Mouse (Mus musculus): ENCODE measurements around the gene Rpl12.
A peak's percentile ranks its signal among the peaks of the same experiment; 100 is the strongest.

Rpl12 gene

DNA sequence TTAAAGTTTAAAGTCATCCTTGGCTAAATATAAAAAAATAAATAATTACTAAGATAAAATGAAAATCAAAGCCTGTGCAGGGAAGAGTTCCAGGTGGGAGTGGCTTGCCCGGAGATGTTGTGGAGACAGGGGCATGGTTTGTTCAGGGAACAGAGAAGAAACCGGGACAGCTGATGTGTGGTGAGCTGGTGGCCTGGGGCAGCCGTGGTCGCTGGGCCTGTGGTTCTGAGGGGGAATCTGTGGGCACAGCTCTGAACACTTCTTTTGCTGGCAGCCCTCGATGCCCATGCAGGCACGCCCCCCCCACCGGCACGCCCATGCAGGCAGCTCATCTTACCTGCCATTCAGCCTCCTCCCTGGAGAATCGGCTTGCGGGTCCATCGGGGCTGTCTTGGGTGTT is 13.9 kb upstream of the Rpl12 start:
- DNase-seq, result no peak

DNA sequence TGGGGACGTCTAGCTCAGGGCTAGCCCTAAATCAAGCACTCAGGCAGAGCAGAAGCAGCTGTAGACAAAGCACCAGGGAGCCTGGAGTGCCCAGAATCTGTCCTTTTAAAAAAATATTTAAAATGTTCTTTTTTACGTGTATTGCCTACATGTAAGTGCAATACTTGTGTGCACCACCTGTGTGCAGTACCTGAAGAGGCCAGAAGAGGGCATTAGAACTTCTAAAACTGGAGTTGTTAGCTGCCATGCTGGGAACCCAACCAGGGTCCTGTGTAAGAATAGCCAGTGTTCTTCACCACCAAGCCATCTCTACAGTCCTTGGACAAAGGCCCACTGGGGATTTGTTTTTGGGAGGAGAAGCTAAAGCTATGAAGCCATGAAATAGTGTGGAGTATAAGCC is 6.8 kb upstream of the Rpl12 start:
- DNase-seq, result no peak

DNA sequence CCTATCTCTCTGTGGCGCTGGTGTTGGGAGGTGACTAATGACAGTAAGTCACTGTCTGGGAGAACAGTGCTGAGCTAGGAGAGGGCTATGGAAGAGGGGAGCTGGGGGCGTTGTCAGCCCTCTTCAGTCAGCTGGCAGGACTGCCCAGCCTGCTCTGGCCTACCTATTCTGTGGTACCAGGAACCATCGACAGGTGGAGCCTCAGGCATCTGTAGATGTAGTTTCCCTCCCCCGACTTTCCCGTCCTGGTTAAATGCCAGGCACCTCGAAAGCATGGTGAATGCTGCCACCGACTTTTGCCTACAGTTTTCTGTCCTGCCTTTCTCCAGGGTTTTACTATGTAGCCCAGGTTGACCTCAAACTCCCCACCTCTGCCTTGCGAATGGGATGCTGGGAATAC is 4.0 kb upstream of the Rpl12 start:
- no peak for DNase-seq

DNA sequence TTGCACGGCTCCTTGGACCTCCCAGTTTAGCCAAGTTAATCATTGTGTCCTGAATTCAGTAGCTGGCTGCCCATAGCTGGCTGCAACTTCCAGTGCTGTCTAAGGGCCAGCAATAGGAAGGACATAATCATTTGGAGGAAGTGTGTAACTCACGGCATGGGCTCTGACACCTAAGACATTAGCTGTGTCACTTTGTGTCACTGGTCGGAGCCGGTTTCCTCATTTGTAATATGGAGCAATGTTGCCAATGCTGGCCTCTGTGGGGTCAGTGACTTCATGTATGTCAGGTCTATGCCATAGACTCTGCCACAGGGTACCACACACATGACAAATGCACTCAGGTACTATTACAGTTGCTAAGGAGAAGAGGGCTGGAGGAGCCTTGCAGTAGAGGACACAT is 1.1 kb upstream of the Rpl12 start:
- DNase-seq, result no peak

DNA sequence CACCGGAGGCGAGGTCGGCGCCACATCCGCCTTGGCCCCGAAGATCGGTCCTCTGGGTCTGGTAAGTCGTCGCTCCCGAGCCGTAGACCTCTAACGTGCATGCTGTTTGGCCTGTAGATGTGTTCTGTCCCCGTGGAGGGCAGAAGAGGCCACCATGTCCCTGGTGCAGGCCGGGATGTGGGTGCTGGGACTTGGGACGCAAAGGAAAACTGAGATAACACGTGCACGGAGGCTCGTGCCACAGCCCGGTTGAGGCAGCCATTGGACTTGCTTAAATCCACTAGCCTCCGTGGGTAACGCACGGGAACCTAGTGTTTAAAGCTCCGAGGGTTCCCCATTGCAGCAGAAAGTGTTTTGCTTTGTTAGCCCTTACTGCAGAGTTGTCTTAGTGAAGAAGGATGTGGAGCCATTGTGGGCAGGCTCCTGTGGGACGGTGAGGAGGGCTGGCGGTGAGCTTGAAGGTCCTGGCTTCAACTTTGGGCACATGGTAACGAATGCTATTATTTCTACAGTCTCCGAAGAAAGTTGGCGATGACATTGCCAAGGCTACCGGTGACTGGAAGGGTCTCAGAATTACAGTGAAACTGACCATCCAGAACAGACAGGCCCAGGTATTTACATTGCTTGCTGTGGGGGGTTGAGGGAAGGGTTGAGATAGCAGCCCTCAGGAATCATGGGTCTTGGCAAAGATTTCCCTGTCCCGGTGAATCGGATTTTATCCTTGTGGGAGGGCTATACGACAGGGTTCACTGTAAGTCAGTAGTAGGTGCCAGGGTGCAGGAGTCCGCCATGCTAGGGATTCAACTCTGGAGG is 909 bp downstream of the Rpl12 start:
- no peak for DNase-seq

DNA sequence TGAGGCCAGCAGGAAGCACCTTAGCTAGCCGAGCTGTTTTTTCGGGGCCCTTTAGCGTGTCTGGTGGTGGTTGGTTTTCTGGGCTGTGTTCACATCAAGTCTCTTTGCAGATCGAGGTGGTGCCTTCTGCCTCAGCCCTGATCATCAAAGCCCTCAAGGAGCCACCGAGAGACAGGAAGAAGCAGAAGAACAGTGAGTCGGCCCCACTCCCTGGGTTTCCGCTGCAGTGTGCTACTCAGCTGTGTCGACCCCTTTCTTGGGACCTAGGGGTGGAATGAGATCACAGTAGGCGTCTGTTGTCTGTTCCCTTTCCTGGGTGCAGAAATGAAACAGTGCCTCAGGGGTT is 1.5 kb downstream of the Rpl12 start:
- no peak for DNase-seq

DNA sequence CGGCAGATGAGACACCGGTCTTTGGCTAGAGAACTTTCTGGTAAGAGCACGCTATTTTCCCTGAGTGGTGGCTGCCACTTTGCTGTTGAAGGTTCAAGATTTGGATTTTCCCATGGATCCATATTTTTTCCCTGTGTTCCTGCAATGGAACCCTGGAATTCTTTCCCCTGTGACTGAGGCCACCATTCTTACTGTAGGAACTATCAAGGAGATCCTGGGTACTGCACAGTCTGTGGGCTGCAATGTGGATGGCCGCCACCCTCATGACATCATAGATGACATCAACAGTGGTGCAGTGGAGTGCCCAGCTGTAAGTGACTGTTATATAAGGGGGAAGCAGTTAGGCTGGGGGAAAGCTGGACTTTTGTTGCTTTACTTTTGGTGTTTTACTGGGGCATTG is 2.2 kb downstream of the Rpl12 start:
- DNase-seq, result no peak

DNA sequence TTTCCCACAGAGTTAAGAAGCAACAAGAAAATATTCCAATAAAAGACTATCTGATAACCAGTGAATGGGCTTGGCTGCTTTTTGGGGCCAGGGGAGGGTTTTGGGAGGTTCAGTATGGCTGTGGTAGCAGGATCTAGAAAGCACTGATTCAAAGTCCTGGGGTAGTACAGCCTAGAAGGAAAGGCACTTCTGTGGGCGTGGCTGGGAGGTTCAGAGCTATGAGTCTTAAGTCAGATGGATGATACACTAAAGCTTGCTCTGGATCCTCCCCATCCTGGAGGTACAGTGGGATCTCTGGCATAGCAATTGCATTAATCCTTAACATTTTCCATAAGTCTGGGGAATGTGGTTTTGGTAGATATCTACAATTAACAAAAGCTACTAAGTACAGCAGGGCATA is 2.6 kb downstream of the Rpl12 start:
- no peak for DNase-seq

DNA sequence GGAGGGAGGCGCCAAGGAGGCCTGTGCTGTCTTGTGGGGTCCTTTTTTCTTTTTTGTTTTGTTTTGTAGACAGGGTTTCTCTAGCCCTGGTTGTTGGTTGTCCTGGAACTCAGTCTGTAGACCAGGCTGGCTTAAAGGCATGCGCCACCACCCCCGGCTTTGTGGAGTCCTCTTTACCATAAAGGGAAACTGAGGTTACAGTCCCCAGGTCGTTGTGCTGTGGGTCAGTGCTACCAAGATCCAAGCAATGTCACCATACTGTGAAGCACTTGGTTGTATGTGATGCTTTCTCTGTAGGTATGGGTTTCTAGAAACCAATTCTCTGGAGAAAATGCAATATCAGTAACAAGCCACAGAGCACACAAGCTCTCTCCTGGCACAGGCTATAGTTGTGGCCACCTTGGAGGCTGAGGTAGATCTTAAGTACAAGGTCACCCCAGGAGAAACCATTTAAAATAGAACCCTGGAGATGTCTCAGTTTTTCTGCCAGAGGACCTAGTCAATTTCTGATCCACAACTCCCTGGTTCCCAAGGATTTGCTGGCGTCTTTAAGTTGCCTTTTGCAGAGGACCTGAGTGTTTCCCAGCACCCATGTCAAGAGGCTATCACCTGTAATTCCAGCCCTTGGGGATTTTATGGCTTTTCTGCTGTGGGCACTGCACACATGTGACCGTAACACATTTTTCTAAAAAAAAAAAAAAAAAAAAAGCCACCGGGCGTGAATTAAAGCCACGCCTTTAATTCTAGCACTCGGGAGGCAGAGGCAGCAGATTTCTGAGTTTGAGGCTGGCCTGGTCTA is 3.5 kb downstream of the Rpl12 start:
- DNase-seq, result no peak

DNA sequence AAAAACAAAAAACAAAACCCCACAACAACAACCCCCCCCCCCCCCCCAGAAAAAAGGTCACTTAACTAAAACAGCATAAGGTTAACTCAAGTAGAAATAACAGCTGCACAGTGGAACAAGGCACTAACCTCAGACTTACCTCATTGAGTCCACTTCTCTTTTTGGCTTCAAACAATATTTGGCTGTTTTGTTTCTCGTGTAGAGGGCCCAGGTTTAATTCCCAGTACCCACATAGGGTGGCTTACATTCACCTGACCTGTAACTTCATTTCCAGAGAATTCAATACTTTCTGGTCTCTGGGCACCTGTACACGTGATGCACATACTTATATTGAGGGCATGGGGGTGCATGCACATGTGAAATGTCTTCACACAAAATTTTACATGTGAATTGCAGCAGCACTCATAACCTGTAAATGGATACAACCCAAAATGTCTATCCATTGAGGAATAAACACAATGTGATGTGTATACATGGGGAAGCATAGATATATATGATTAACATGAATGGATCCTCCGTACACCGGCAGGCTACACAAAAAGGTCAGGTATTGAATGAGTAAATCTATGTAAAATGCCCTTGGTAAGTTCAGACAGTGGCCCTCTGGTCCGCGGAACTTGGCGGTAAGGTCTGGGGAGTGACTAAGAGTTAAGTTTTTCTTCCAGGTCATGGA is 4.3 kb downstream of the Rpl12 start:
- no peak for DNase-seq

DNA sequence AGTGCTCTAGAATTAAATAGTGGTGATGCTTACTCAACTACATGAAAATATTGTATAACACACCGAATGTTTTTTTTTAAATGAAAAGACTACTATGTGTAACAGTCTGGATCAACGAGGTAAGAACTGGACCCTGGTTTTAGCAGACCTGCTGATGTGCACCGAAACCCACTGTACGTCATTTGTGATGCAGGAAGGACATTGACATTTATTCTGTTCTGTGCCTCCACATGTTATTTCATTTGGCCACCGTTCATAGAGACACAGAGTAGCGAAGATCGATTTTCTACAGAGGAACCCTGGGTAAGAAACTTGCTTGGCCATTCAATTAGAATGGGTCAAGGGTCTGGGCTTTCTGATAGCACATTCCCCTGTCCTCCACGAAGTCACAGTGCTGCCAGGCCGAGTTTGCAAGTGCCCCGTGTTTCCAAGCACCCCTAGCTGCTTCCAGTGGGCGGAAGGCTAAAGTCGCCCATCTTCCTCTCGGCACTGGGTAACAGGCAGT is 4.9 kb downstream of the Rpl12 start:
- no peak for DNase-seq

DNA sequence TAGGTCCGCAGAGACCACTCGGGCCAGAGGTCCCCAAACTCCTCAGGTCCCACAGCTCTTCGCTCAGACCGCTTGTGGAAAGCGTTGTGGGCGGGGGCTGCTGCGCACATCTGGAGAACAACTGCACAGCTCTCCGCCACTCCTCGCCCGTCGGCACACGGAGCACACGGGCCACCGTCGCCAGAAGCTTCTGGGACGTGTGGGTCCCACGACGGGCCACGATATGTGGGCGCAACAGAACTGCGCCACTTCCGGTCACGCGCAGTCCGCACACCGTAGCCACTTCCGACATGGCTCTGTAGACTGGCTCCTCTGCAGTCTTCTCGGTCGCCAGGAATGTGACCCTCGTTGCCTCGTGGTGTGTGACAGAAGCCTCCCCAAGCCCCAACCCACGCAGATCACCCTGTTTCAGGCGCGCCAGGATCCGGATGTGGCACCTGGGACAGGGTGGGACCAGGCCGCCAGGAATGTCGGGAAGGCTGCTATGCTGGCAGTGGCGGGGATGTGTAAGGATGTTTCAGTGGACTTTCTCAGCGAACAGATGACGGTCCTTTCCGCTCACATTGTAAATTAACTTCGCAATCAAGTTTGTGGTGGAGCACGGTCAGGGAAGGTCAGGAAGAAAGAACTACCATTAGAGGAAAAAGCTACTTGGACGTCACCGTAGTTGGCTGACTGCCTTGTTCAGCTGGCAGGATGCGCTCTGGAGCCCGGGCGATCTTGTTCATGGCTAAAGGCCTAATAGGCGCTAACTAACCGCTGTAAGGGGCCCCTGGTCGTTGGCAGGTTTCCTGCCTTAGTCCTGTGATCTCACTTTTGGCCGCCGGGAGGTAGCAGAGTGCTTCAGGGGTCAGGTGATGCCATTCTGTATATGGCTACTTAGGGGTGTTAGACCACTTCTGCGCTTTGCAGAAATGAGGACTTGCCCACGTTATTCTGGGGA is 5.6 kb downstream of the Rpl12 start:
- peak; percentile 84 for DNase-seq

DNA sequence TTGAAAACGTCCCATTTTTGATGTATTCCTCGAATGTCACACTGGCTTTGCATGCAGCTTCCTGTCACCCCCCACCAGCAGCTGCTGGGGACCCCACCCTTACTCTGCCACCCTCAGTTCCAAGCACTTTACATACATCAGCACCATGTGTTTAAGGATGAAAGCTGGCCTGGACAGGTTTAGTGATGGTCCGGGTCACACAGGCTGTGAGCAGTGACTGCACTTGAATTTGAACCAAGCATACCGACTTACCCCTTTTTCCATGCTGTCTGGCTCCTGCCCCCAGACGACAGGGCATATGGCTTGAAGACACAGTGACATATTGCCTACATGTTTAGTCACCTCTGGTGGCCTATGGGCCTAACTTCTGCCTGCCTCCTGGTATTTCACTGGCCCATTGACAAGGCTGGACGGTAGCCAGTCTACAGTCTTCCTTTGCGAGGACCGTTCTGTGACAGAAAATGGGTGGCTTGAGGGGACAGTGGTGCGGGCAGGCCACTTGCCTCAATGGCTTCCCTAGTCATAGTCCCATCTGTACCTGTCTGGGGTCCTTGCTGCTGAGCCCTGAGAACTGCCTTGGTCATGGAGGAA is 6.8 kb downstream of the Rpl12 start:
- DNase-seq, result no peak

DNA sequence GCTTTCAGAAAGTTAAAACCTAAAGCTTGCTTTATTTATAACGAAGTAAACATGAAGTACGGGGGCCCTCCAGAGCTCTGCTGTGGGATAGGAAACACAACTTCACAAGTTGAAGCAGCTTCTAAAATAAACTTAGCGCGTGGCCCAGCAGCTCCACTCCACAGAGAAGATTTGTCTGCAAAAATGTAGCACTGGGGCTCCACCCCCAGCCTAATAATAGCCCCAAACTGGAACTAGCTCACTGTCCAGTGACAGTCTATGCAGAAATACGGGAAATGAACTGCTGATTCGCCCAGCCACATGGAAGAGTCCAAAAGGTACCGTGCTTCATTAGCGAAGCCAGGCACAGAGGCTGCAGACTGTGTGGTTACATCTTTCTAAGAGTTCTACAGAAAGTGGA is 8.0 kb downstream of the Rpl12 start:
- DNase-seq, result no peak

DNA sequence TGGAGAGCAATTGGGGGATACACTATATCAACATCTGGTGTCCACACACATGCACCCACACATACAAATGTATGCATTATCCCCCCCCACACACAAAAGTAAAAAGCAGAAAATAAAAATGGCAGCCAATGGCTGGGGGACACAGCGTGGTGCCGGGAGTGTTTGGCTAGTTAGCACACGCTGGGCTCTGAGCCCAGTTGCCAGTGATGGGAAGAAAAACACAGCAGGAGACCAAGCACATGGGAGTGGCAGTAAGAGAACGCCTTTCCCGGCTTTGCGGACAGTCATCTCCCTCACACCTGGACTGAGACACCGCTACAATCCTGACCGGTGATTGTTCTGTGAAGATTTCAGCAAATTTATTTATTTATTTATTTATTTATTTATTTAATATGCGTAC is 9.9 kb downstream of the Rpl12 start:
- no peak for DNase-seq

DNA sequence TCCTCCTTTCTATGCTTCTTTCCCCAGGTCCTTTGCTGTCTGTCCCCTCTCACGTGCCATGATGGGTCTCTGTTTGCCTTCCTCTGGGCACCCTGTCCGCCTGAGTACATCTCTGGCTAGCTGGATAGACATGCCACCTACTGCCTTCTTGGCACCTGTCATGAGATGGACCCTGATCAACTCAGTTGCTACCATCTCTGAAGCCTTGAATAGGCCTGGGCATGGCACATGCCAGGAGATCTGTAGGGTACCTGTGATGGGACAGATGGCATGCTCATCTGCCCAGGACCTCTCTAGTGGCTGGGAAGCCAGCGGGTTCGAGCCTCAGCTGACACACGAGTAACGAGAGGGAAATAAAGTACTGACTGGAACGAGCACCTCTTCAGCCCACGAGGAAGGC is 12.9 kb downstream of the Rpl12 start:
- no peak for DNase-seq

DNA sequence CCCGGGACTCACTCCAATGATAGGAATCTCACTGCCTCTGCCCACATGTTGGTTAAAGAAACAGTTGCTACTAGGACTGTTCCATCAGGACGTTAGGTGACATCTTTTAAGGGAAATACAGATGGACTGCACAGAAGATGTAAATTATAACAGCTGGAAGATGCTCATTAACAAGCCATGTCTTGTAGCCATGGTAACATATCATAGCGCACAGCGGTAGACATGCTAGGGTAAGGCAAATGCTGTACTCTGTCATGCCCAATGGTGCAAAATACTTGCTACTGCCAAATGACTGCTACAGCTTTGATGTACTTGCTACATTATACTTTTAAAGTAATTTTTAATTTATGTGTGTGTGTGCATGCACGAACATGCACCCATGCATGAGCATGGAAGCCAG is 15.8 kb downstream of the Rpl12 start:
- no peak for DNase-seq

DNA sequence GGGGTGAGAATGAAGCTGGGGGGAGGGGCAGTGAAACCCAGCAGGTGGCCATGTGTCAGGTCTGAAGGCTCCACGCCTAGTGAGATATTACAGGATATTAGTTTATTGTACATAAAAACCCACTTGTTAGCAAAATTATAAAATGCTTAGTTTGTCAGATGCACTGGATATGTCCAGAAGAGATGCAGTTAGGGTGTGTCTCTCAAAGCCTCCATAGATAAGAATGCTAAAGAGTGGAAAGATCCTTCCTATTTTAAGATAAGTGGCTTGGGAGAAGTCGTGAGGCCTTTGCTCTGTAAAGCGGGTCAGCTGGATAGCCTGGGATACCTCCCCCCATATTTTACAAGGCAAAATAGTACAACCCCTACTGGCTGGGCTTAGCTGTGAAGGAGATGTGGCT is 17.3 kb downstream of the Rpl12 start:
- no peak for DNase-seq

DNA sequence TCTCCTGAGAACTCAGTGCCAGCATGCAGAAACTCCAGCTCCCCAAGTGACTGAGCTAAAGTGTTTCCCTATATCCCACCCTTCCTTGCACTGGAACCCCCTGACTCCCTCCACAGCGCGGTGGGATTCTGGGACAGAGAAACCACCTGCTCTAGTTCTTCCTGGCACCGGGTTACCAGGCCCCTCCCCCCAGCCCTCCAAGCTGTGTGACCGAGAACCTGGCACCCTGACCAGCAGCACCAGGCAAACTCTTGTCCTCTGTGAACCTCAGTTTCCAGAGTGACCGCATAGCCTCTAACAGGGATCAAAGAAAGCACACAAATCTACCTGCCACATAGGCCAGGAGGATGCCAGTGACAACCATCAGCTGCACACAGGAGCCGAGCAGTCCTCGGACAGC is 18.3 kb downstream of the Rpl12 start:
- no peak for DNase-seq

DNA sequence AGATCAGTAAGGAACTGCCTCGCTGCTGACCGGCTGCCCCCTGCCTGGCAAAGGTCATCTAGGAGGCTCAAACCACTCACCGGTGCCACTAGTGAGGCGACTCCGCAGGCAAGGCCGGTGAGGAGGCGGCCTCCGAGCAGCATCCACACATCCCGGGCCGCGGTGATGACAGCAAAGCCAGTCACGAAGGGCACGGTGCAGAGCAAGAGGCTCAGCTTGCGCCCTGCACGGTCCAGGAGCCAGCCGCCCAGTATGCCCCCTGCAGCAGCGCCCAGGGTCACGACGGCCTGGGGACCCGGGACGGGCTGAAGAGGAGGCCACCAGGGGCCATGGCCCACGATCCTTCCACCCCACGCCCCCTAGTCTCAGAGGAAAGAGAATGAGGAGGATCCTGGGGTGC is 19.9 kb downstream of the Rpl12 start:
- DNase-seq, result peak; percentile 22

DNA sequence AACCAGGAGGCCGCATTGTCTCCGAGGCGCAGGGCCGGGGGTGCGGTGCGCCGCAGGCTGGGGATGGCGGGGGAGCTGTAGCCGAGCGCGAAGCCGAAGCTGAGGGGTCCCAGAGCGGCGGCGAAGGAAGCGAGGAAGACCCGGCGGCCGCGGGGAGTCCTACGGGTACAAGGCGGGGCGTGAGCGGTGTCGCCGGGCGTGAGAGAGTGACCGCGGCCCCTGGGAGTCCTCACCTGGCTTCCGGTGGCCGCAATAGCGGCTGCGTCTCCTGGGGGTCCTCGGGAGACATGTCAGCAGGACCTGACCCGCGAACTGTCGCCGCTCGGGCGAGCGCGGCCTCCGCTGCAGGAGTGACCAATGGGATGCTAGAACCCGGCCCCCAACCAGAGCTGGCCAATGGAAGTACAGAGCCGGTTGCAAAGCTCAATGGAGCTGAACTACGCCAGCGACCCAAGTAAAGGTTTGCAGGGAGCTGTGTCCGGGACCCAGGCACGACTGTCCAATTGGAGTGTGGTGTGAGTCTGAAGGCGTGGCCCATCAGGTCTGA is 20.4 kb downstream of the Rpl12 start, which contains the start of gene Slc2a8:
Gene Slc2a8, minus strand, starts transcription at position 359 of the 547 bp plus-strand sequence.
- DNase-seq, result peak; percentile 87

DNA sequence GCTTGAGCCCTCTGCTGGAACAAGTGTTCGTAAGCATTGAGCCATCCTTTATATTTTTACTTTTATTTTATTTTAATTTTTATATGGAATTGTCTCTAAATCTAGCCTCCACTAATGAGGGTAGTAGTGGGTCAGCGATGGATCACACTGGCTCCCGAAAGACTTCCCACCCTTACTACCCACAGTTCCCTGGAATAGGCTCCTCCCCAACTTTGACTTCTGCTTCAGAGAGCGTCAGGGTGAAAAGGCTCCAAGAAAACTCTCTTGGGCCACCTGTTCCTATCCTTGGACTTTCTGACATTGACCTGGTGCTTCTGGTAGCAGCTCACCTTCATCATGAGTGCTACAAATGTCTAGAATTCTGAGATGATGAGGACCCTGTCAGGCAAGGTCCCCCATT is 21.3 kb downstream of the Rpl12 start:
- DNase-seq, result no peak
